Mouse (Mus musculus) MEL (cell line): Measurements from ENCODE around the gene Ttc41.

Source experiments
- BHLHE40 ChIP-seq: IDR thresholded peaks from 2 replicates; pipeline ENCODE4 v1.6.1; 2012; ENCODE audit warnings: low read depth, mild to moderate bottlenecking, inconsistent platforms, low read length, improper control_type of control experiment, borderline replicate concordance
- CHD2 ChIP-seq: IDR thresholded peaks from 2 replicates; pipeline ENCODE4 v1.6.1; 2011; ENCODE audit warnings: low read length, improper control_type of control experiment
- CTCF ChIP-seq, 3 experiments: IDR thresholded peaks in 2 of 3; conservative IDR thresholded peaks in 1 of 3; 2 replicates each; pipeline ENCODE4 v1.5.1; 2011 to 2012; ENCODE audit warnings: low read length in 3 of 3, low read depth in 2 of 3, mild to moderate bottlenecking in 2 of 3, improper control_type of control experiment in 1 of 3, inconsistent platforms in 1 of 3, mixed read lengths in 1 of 3, moderate library complexity in 1 of 3; ENCODE audit not compliant: control insufficient read depth in 1 of 3, insufficient read depth in 1 of 3, poor library complexity in 1 of 3, severe bottlenecking in 1 of 3
- ELF1 ChIP-seq: IDR thresholded peaks from 2 replicates; pipeline ENCODE4 v1.6.1; 2014; ENCODE audit warnings: low read depth, mild to moderate bottlenecking, inconsistent platforms, low read length, improper control_type of control experiment, moderate library complexity
- MAX ChIP-seq: IDR thresholded peaks from 2 replicates; pipeline ENCODE4 v1.6.1; 2011; ENCODE audit warnings: low read length, improper control_type of control experiment
- POLR2A ChIP-seq, 2 experiments: IDR thresholded peaks; 2 replicates each; pipeline ENCODE4 v1.6.1; 2011 to 2012; ENCODE audit warnings: low read length in 2 of 2, mild to moderate bottlenecking in 2 of 2, control low read depth in 1 of 2, improper control_type of control experiment in 1 of 2, low read depth in 1 of 2, moderate library complexity in 1 of 2; ENCODE audit not compliant: control insufficient read depth in 1 of 2, insufficient read depth in 1 of 2, poor library complexity in 1 of 2
- RCOR1 ChIP-seq: IDR thresholded peaks from 2 replicates; pipeline ENCODE4 v1.6.1; 2012; ENCODE audit warnings: low read depth, mild to moderate bottlenecking, inconsistent platforms, low read length, improper control_type of control experiment
- SMC3 ChIP-seq: IDR thresholded peaks from 2 replicates; pipeline ENCODE4 v1.6.1; 2011; ENCODE audit warnings: low read depth, low read length, improper control_type of control experiment
- ZKSCAN1 ChIP-seq: IDR thresholded peaks from 2 replicates; pipeline ENCODE4 v1.6.1; 2012; ENCODE audit warnings: low read depth, mild to moderate bottlenecking, inconsistent platforms, low read length, improper control_type of control experiment, moderate library complexity

- TF ChIP-seq RCOR1 (no peak), CTCF (IDR thresholded peaks at IDR 0.05 in 2 of 3, conservative IDR thresholded peaks at IDR 0.05 in 1 of 3; ENCODE audit: control insufficient read depth in 1 of 3, insufficient read depth in 1 of 3, low read depth in 2 of 3, low read length in 3 of 3, poor library complexity in 1 of 3, severe bottlenecking in 1 of 3) (no peak; a peak in 1 of 6 replicates), POLR2A (IDR thresholded peaks at IDR 0.05; ENCODE audit: control insufficient read depth in 1 of 2, insufficient read depth in 1 of 2, low read depth in 1 of 2, low read length in 2 of 2, poor library complexity in 1 of 2) (no peak), BHLHE40 (no peak), MAX (no peak), CHD2 (no peak), SMC3 (no peak), ELF1 (no peak), ZKSCAN1 (no peak)
Measured at GRCm38 (mm10) chr10:86735036-86735435, 29.4 kb downstream of the Ttc41 start.
